ENCODE assay signal across 8 mouse cellular contexts in the genomic region with DNA sequence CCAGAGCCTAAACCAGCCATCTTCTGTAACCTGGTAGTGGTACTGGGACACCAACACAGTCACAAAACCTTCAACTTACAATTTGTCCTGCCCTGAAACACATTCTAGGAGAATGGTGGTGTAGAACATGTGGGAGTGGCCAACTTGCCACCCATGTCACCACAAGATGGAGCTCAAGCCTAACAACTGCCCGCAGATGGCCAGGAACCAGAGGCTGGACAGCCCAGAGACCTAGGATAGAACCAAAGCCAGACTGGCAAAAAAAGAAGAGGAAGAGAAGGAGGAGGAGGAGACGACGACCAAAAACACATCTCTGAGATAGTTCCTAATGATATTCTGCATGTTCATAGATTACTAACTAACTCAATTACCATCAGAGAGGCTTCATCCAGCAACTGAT. TPM values are rescaled to one million over a fixed set of nuclear protein-coding genes. Genes with fewer than 3 reads are reported as not detected.
A peak's percentile ranks its signal among the peaks of the same experiment; 100 is the strongest.
DNase-seq lines count a peak whose midpoint lies in the region; ATAC-seq lines count a peak whose summit lies in the region.

No protein-coding gene starts in this region.

- peak; percentile 77 to 78 for DNase-seq in B cell, adult 2 months
- DNase-seq in NIH3T3 (ENCODE audit: low read depth): peak; percentile 93
- peak; percentile 89 to 90 for DNase-seq in cerebellum, postnatal 14 days
- DNase-seq in gastrocnemius, postnatal 36 days: peak; percentile 56 to 64
- peak; percentile 73 for DNase-seq in layer of hippocampus, adult 9-11 months
- DNase-seq in skeletal muscle tissue, adult 2 months (ENCODE audit: low read depth, low spot score): peak; percentile 60

- intact Hi-C loops in gastrocnemius, postnatal 36 days (cut with DNase I): loop anchor here (2.0 to 10.0 kb wide), 3 partner anchors 240 to 652 kb away; no protein-coding TSS in a partner anchor

- peak; percentile 68 for ATAC-seq in megakaryocyte, adult 5-6 weeks (ENCODE audit: poor library complexity, severe bottlenecking)
- no peak for ATAC-seq in activated CD4-positive, CD25-positive, alpha-beta regulatory T cell, adult 4 months

RNA-seq across cellular contexts. Expression of a gene that starts 24.4 kb away (rescaled TPM):
- total RNA-seq in gastrocnemius, postnatal 36 days (2021): 10 to 100 TPM; 50.7 to 53.3 TPM
- total RNA-seq in megakaryocyte, adult 5-6 weeks (2015): 58.6 and 66.9 TPM in 2 replicates
- total RNA-seq in megakaryocyte, adult 5-6 weeks (2017): 45.1 and 49.3 TPM in 2 replicates
- 100 to 1,000 TPM in 1 of 2 experiments, 10 to 100 TPM in 1; 86.2 to 108 TPM for polyA plus RNA-seq in activated CD4-positive, CD25-positive, alpha-beta regulatory T cell, adult 4 months (2017; shearing (Covaris generic))

RNA-seq across cellular contexts. Expression of a gene that starts 42.1 kb away (rescaled TPM):
- 10 to 100 TPM; 31.3 to 32.0 TPM for total RNA-seq in gastrocnemius, postnatal 36 days (2021)
- 110 and 114 TPM in 2 replicates for total RNA-seq in megakaryocyte, adult 5-6 weeks (2015)
- total RNA-seq in megakaryocyte, adult 5-6 weeks (2017): 110 and 133 TPM in 2 replicates
- polyA plus RNA-seq in activated CD4-positive, CD25-positive, alpha-beta regulatory T cell, adult 4 months (2017; shearing (Covaris generic)): 10 to 100 TPM; 14.2 to 15.3 TPM
